Mouse (Mus musculus) embryo, embryonic 10 days (tissue): ENCODE results near the gene Dus2.
"Not testable (repeated sequence)": the region's sequence is repeated elsewhere in the genome, so short reads cannot be mapped to it uniquely, and the experiment has no call there.

Experiments used
- DNase-seq: peaks from one replicate; pipeline ENCODE4 v3.0.0-alpha.2; 2015; ENCODE audit warnings: low spot score

The Dus2 gene

DNA sequence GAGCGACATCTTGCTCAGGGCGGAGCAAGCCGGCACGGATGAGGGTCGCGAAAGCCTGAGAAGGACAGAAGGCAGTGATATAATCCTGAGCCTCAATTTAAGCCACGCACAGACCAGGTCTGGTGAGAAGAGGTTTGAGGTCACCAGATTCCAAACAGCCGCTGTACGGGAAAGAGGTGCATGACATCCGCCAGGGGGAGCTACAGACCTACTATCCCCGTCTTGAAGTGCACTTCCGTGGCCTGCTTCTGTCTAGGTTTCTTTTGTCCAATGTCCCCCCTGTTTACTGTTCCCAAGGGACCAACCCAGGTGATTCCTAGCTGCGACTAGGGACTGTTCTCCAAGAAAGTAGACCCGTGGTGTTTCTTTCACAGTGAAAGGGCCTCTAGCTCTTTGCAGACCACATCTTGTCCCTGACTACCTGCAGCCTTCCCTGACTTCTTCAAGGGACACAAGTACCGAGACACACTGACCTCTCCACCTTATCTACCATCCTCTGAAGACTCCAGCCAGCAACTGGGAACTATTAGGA is at the start of gene Dus2:
Gene Dus2, plus strand, starts transcription at position 482 of the 532 bp plus-strand sequence.
- peak; percentile 94 for DNase-seq

DNA sequence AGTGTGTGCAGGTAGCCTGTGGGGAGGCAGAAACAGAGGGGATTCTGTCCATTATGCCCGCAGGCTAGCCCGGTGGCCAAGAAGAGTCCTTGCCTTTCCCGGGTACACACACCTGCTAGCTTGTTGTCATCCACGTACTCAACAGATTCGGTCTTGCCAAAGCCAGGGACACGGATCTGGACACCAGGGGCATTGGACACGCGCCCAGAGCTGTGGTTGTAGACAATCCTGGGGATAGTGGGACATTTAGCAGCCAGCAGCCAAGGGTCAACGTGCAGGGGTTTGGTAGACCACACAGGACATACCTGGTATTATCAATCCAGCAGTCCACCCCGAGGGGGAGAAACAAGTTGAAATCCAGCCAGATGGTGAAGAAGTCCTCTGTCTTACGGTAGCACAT is 49.1 kb upstream of the Dus2 start:
- no peak for DNase-seq

DNA sequence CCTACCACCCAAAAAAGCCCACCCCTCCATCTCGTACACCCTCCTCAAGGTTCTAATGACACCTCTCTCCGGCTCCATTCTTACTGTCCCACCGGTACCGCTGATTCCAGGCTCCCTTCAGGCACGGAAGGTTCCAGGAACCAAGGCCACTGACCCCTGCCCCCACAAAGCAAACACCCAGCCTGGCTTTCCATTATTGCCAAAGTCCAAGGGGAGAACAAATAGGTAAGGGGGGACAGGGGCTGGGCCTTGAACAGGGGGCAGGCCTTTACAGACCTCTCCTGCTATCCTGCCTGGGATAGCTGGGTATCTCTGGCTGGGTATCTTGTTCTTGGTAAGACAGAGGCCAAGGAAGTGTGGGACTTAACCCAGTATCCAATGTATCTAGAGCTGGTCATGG is 48.6 kb upstream of the Dus2 start:
- DNase-seq, result no peak

DNA sequence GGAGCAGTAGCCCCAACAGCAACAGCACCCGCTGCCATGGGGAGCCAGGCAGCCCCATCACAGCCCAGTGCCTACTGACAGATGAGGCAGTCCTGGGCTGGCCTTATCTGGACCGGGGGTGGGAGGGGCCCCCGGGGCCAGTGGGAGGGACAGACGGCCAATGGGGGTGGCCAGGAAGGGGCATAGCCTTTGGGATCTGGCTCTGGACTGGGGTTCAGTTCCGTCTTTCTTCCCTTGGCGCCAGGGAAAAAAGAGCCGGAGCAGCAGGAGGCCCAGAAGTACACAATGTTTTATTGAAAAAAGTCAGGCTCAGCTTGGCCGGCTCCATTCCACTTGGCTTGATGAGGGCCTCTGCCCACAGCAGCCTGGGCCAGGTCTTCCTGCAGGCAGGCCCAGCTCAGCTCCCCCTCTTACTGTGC is 47.8 kb upstream of the Dus2 start, which contains the start of gene Lcat:
Gene Lcat, minus strand, starts transcription at position 62 of the 419 bp plus-strand sequence.
- DNase-seq, result no peak

DNA sequence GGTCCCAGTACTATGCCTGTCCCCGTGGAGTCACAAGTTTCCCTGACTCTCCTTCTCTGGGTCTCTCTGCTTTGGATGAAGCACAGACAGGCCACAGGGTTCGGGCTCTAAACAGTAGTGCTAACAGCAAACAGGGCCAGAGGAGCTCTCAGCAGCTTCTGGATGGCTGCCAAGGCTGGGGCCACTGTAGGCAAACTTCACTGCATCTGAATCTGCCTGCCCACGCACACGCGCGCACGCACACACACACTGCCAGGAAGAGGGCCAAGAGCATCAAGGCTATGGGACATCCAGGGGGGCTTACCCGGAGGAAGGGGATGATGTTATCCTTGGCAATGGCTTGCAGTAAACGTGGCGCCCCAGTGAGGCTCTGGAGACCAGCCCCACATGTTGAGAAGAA is 41.8 kb upstream of the Dus2 start:
- DNase-seq, result no peak

DNA sequence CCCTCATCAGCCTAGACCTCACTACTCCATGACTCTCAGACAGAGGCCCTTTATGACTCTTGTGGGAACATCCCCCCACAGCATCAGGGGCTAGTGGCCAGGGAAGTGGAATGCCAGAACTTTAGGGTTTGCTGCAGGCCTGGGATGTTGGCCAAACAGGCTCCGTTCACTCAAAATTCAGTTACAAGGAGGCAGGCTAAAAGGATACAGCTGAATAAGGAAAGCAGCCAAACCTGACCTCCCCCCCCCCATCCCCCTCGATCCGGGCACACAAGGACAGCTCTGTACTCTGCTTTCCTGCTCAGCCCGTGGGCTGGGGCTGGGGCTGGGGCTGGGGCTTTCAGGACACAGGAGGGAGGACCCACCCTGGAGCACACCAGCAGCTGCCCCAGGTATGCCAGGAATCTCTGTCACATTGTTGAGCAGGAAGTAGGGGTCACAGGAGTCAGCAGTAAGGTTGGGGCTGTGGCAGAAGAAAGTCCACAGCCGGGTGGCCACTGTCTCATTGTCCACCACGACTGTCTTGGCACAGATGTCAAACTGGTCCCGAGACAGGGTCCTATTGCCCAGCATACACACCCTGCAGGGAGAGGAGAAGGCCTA is 40.0 kb upstream of the Dus2 start:
- DNase-seq, result peak; percentile 35

DNA sequence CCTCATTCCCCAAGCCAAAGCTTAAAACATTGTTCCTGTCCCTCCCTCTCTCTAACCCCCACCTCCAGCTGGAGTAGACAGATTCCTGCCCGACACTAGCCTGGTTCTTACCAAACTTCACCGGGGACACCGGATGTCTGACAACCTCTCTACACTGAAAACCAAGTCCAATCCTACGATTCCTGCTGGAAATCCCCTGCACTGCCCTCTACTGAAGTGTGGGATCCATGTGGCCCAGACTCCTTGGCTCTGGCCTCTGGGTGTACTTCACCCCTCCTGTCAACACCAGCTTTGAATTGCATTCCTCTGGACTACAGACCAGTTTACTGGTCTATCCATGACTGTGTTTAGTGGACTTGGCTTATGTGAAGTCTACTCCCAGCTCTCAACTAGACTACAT is 34.6 kb upstream of the Dus2 start:
- DNase-seq, result no peak

DNA sequence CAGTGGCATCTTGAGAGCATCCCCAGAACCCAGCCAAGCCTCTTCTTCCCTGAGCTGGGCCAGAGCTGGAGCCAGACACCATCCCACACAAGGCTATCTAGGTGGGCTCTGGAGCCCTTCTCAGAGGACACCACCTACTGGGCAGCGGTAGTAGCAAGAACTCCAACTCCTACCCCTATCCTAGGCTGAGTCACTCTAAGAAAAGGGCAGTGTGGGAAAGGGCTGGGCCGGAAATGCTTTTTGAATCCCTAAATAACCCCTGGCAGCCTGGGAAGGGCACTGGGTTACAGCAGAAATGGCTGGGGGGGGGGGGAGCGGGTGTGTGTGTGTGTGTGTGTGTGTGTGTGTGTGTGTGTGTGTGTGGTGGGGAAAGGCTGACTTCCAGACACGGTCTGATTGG is 33.3 kb upstream of the Dus2 start:
- DNase-seq, result no peak

DNA sequence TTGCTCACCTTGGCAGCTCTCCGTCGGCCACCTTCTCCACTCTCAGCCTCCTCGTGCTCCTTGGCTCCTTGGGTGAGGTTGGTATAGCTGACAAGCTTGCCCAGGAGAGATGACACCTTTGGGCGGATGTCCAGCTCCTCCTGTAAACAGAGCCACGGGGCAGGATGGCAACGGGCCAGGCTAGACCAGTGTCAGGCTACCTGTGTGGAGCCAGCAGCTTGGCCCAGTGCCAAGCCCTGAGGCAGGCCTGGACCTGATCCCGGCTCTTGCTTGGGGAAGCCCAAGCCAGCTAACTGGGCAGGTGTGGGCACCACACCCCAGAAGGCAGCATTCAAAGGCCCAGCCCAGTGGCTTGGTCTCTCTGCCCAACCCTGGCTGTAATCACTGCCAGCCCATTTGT is 31.8 kb upstream of the Dus2 start:
- DNase-seq, result no peak

DNA sequence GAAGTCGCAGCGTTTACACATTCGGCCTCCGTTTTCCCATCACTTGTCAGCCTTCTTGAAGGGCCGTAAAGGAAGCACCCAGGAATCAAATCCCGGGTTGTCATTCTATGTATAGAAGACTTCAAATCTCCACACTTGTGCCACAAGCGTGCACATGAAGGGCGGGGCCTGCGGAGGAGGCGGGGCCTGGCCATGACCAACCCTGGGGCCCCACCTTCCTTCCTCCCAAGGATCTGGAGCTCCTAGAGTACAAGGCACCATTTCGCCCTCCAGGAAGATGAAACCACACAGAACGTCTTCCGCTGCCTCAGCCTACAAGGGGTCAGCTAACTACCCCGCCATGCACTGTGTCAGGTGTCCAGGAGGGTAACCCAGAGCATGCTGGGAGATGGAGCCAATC is 30.0 kb upstream of the Dus2 start:
- DNase-seq, result no peak

DNA sequence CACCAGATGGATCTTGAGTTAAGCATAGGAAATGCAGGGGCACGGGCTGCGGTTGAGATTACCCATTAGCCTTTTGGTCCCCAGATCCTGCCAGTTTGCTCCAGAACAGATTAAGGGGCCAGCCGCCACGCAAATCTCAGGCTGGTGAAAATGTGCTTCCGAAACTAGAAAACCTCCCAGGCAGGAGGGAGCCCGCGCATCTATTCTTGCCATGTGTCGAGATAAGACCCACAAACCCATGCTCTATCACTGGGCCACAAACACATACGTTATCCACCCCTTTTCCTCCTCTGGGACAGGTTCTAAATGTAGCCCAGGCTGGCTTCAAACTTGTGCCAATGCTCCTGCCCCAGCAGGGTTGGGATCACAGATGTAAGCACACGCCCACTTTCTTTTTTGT is 29.6 kb upstream of the Dus2 start:
- no peak for DNase-seq

DNA sequence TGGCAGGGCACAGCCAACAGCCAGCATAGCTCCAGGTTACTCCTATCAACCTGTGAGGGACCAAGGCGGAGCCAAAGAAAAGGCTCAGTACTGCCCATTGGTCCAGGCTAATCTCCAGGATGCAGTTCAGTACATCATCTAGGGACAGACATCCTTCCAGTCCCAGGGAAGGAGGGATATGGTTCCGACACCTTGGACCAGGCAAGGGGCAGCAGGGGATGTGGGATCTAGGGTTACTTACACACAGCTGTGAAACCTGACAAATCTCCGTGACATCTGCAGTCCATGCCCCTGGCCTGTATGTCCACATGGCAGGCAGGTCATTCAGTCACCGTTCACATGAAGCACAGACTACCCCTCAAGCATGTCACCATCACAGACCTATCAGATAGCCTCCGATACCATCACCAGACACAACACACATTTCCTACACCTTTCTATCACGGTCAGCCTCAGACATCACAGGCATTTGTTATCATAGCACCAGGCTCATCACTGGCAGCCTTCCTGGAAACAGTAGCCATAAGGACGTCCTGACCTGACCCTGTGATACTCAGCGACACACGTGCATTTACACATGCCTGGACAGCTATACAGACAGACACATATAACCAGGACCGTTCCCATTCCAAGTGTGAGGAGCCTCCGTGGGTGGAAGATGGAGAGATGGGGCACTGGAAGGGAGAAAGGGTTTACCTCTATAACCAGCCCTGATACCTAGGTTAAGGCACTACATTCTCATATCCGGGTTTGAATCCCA is 26.5 kb upstream of the Dus2 start:
- no peak for DNase-seq

DNA sequence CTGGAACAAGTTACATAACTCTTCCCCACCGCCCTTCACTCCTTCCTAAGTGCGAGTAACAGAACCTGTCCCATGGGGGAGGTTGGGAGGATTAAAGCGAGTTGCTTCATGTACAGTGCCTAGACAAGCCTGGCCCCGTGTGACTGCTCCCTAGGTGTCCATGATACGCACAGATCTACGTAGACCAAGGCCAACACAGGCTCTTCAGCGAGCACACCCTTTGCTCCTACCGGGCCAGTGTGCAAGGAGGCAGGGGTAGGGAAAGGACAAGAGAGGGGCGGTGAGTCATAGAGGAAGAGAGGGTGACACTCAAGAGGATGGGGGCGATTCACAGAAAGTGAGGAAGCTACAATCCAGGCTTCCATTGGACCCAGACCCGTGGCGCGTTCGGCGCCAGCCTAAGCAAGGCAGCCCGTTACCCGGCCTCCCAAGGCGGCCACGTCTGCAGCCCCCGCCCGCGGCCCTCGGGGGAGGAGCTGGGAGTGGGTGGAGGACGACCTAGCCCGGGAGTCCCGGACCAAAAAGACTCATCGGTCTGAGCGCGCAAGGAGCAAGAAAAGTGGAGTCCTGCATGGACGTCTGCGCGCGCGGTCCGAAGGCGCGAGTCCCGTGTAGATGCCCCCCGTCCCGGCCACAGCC is 25.8 kb upstream of the Dus2 start:
- peak; percentile 41 for DNase-seq

DNA sequence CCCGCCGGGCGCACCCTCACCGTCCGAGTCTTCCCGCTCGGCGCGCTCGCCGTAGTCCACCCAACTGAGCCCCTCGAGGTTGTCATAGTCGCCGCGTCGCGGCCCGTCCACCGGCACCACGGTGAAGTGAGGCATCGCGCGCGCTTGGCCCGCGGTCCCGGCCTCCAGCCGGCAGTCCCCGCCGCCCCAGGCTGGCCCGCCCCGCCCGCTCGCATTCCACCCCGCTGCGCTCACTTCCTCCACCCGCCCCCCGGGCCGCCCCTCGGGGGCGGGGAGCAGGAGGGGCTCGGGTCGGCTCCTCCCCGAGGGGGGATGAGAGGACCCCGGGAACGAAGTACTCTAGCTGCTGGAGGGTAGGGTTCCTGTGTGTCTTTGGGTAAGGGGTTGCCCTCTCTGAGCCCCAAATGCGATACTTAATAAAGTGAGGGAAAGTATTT is 25.2 kb upstream of the Dus2 start, which contains the start of gene Slc12a4:
Gene Slc12a4, minus strand, starts transcription at position 193 of the 437 bp plus-strand sequence.
- DNase-seq, result peak; percentile 69

DNA sequence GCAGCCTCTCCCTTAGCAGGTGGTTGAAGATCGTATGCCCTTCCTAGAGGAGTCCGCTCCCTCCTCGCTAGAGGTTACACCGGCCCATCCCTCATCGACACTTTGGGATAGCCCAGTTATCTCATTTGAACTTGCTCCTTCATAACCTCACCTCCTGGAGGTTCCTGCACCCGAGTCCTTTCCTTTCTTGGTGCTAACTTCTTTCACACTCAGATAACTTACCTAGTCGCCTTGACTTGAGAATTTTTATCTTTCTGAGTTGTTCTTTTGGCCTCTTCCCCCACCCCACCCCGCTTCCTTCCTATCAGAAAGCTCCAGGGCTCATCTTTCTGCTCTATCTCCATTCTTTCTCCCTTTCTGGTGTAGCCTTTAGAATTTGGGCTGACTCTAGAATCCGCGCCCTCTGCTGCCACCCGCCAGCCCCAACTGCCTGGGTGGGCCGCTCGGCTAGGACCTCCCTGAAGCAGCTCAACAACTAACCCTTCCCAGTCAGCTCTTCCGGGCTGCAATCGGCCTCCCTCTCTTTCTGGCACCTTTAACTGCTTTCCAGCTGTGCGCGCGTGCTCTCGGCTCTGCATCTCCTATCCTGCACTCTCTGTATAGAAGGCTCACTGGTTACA is 24.3 kb upstream of the Dus2 start:
- peak; percentile 69 for DNase-seq

DNA sequence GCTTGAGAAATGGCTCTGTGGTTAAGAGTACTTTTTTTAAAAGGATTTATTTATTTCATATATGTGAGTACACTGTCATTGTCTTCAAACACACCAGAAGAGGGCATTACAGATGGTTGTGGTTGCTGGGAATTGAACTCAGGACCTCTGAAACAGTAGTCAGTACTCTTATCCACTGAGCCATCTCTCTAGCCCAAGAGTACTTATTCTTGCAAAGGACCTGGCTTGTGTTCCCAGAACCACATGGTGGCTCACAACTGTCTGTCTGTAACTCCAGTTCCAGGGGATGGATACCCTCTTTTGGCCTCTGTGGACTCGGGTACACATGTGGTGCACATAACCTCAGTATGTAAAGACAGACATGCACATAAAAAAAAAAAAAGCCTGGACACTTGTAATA is 21.8 kb upstream of the Dus2 start:
- DNase-seq, result no peak

DNA sequence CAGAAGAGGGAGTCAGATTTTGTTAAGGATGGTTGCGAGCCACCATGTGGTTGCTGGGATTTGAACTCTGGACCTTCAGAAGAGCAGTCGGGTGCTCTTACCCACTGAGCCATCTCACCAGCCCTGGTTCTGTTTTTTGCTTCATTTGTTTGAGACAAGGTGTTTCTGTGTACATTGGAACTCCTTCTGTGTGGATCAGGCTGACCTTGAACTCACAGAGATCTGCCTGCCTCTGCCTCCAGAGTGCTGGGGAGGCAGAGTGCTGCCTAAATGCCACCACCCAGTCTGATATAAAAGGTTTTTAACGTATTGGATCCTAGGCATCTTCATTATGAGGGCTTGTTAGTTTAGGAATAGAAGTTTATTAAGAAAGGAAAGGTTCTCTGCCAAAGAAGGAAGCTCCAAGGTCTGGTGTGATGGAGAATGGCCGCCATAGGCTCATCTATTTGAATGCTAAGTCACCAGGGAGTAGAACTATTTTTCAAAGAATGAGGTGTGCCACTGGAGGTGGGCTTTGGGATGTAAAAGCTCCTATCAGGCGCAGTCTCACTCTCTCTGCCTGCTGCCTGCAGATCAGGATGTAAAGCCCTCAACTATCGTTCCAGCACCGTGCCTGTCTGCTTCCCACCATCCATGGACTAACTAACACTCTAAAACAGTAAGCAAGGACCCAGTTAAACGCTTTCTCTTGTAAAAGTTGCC is 20.0 kb upstream of the Dus2 start:
- DNase-seq, result no peak

DNA sequence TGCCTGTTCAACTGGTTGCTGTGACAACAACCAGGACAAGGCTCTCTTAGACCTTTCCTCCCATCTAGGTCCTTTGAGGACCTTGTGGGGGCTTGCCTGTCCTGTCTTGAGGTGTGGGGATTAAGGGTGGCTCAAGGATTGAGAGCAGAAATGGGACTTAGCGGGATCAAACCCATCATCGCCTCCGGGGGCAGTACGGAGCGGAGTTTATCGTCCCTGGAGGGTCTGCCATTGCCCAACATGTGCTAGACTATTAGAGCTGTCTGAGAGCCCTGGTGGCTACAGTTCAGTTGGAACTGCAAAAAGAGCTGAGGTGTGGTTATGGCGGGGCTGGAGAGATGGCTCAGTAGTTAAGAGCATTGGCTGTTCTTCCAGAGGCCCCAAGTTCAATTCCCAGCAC is 15.8 kb upstream of the Dus2 start:
- DNase-seq, result peak; percentile 36

DNA sequence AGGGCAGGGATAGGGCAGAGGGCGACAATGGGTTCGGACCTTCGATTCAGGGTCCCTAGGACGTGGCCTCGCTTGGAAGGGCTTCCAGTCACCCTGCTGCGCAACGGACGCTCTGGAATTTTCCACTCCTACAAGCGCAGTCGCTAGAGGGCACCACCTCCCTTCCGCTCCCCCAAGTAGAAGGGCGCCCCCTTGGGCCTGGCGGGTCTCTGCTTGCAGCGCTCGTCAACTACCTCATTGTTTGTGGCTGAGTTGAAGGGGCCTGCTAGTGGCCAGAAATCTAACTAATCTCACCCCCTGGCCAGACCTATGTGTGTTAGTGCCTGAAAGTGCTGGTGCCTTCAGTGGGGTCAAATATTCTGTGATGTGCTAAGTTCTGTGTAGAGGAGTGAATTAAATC is 11.8 kb upstream of the Dus2 start, which contains the start of gene Dpep3:
Gene Dpep3, minus strand, starts transcription at position 105 of the 400 bp plus-strand sequence.
- no peak for DNase-seq

DNA sequence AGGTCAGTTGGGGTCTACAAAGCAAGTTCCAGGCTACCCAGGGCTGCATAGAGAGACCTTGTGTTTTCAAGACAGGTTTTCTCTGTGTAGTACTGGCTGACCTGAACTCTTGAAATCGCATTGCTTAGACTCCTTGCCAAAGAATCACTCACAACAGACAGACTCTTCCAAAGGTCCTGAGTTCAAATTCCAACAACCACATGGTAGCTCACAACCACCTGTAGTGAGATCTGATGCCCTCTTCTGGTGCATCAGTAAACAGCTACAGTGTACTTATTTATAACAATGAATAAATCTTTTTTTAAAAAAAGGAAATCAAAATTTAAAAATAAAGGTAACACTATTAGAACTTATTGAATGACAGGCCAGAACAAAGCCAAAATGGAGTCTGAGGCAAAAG is 10.0 kb upstream of the Dus2 start:
- DNase-seq, result no peak

DNA sequence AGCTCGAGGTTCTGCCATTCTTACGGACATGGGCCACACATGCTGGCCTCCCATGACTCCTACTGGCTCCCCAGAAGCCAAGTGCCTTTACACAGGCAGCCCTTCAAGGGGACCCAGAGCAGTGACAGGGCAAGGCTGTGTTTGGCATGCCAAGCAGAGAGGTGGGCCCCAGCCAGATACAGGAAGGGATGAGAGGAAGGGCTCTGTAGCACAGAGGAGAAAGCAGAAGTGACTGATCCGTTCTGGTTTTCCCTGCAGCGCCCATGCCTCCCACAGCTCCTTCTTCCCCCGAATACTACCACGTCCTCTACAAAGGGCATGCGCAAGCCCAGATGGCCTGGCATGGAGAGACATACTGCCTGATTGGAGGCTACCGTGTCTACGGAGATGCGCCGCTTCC is 7.7 kb upstream of the Dus2 start:
- not testable (repeated sequence) for DNase-seq

DNA sequence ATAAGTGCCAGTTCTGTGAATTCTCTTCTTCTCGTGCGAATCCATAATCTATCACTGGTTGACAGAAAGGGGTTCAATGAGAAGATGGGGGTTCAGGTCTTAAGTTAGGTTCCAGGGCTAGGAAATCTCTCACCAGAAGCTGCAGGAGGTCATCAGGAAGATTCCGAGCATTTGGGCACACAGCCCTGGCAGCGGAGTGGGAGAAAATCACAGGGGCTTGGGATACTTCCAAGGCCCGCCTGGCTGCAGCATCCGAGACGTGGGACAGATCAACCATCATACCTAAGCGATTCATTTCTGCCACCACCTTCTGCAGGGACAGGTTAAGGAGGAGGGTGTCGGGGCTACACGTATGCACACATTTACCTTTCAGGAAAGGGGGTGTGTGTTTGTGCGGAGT is 2.6 kb upstream of the Dus2 start:
- no peak for DNase-seq
